Mouse (Mus musculus) sigmoid colon, adult 10 weeks (tissue): ENCODE measurements around the gene Atp13a1. TPM values are rescaled to one million over a fixed set of nuclear protein-coding genes. Genes with fewer than 3 reads are reported as not detected.

Experiments used
- polyA plus RNA-seq: library from polyadenylated mRNA; stranded (reverse); fragments of 350-450 nt; fragmentation: Illumina TruSeq; extraction: RNeasy Lipid Tissue Mini Kit (QIAGEN cat#74804); gene quantifications from one replicate; pipeline ENCODE4 v1.2.3, GENCODE M21; 2014; ENCODE audit warnings: low read depth, low replicate concordance

Gene Atp13a1
- 1.5 TPM for polyA plus RNA-seq

DNA sequence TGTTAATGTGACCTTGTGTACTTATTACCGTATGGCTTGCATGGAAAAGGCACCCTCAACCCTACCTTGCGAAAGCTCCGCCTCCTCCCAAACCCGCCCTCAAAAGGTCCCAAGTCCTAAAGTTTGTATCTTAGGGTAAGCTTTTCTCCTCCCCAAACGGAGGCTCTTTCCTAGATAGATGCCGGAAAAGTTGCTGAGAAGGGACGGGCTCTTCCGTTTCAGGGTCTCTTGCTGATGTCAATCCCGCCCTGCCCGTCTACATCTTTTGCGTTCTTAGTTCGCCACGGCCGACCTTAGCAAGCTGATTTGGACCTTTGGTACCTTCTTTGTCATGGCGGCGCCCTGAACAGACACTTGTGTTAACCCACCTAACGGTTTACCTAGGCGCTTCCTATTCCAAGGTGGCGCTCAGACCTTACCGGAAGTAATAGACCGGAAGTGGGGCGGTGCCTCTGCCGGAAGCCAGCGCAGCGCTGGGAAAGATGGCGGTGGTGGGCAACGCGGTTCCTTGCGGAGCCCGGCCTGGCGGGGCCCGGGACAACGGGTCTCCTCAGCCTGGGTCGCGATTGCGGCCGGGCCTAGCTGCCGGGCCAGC lies at the start of gene Atp13a1, which contains the start of gene Zfp866:
Atp13a1 (plus strand) TSS at position 391 of the 595 bp plus-strand sequence.
Zfp866 (minus strand) TSS at position 406 of the 595 bp plus-strand sequence.

DNA sequence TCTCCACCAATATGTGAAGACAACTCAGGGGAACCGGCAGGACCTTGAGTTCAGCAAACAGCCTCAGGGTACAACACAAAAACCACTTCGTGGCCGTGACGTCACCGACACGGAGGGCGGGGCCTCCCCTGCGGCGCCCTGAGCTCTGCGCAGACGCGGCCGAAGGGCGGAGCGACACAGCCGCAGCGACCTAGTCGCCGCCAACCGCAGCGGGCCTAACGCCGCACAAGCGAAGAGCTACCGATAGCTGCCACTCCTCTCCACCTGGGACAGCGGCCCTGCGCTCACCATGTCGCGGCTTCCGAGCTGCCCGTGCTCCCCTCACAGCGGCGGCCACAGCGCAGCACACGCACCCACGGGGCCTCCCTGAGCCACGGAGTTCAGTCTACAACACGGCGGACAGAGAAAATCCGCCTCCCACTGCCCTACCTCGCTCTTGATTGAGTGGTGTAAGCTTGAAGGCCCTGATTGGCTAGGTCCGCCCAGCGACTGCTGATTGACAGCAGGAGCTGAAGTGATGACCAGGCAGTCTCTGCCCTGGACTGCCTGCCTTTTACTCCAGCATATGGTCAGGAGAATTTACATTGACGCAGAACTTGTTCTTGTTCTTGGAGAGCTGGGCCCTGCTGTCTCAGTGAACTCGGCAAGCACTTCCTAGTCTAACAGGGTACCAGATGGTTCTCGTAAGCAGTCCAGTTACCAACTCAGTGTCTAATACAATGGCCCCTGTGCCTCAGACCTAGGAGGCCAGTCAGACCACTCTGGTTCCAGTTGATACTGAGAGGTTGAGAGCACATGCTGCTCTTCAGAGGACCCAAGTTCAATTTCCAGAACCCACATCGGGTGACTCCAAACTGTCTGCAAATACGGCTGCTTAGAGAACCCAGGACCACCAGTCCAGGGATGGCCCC lies 41.2 kb upstream of the Atp13a1 start, which contains the start of gene Zfp963:
Zfp963 (minus strand) TSS at position 427 of the 911 bp plus-strand sequence.

DNA sequence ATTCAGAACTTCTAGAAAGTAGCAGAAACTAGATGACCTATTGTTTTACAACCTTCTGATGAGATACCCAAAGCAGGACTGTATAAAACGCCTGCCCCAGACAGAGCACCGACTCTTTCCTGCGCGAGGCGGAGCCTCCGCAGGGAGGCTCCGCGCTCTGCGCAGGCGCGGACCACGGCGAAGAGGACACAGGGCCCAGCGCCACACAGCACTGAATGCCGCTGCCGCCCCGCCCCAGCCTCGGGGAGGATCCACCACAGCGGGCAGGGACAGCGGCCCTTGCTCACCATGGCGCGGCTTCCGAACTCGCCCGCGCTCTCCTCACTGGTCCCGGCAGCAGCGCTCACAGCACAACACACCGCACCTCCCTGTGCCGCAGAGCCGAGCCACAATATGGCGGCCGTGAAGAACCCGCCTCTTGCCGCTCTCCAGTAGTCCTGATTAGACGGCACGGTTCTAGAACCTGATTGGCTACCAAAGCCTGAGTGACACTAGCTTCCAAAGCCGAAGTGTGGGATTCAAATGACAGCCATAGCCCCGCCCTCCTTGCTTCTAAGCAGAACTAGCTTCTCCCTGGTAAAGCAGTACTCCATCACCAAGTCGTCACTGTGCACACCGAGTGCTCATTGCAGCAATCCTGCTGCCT lies 16.3 kb upstream of the Atp13a1 start, which contains the start of gene Gm20422:
Gm20422 (minus strand) TSS at position 384 of the 646 bp plus-strand sequence.

DNA sequence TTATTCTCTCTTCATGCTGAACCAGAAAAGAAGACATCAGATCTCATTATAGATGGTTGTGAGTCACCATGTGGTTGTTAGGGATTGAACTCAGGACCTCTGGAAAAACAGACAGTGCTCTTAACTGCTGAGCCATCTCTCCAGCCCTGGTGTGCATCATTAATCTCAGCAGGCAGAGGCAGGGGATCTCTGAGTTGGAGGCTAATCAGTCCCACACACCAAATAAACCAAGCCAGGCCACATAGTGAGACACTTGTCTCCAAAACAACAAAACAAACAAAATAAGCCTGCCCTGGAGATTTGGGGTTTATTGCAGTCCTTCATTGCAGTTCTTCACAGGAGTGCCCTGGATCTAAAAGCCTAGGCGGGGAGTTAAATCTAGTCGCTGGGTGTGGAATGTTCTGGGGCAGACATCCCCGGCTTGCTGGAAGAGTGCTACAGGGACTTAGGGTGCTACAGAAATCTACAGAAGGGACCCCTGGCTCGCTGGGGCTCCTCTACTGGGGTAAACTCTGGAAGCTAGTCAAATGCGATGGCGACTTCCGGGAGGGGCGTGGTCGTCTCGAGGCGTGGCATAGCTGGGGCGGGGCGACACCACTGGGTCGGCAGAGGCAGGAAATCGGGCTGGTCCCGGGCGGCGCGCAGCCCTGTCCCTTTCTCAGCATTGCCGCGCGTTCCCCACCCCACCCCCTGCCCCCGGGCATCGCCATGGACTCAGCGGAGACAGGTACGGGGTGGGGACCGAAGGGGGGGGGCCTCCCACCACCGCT lies 17.3 kb downstream of the Atp13a1 start, which contains the start of gene Gmip:
Gmip (plus strand) TSS at position 586 of the 770 bp plus-strand sequence.

DNA sequence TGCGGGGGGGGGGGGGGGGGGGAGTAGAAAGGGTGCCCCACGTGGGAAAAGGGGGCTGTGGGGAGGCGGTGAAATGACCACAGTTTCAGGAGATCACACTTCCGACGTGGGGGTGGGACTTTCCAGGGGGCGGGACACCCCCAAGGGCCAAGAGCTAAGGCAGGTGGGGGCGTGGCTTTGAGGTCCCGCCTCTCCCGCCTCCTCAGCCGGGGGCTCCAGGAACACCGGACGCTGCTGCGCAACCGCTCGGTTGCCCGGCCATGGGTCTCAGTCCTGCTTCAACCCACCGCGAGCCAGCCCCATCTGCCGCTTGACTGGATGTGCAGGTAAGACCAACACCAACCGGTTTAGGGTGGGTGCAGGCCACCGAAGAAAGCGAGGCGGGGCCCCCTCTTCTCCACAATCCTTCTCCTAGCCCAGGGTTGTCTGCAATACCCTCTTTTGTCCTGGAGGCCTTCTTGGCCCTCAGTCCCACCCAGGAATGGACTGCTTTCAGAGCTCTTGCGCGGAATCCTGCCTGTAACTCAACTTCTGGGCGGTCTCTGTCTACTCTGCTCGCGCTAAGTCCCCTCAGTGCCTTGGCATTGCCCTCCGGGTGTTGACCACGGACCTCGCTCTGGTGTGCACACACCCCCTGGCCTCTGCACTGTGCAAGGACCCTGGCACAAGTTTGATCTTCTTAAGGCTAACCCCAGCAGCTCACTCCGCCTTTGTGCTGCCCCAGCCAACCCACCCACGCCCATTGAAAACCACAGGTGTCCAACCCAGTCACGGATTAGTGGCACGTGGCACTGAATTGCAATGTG lies 31.6 kb downstream of the Atp13a1 start, which contains the start of gene Lpar2:
Lpar2 (plus strand) TSS at position 44 of the 806 bp plus-strand sequence.

GRCm38 (mm10) chr8:69832298-69832853 lies 41.4 kb downstream of the Atp13a1 start, which contains the start of gene Pbx4:
TSS of gene Pbx4 (plus strand) at chr8:69832491.

Other genes starting within 250 kb of the Atp13a1 start
- 63.3 TPM for gene Zfp868, start 165.6 kb upstream of the Atp13a1 start, polyA plus RNA-seq
- 7.0 TPM for gene Zfp964, start 136.7 kb upstream of the Atp13a1 start, polyA plus RNA-seq
- 62.8 TPM for gene Zfp869, start 80.4 kb upstream of the Atp13a1 start, polyA plus RNA-seq
- 17.5 TPM for gene Zfp963, start 41.2 kb upstream of the Atp13a1 start, polyA plus RNA-seq
- gene Gm20422, start 16.3 kb upstream of the Atp13a1 start, polyA plus RNA-seq: 0.85 TPM
- gene Zfp866, start within 50 bp of the Atp13a1 start, polyA plus RNA-seq: 43.9 TPM
- gene Gmip, start 17.5 kb downstream of the Atp13a1 start, polyA plus RNA-seq: 9.4 TPM
- 0.69 TPM for gene Lpar2, start 31.3 kb downstream of the Atp13a1 start, polyA plus RNA-seq
- gene Pbx4, start 41.3 kb downstream of the Atp13a1 start, polyA plus RNA-seq: 0.73 TPM
- not detected for gene Cilp2, start 96.5 kb downstream of the Atp13a1 start, polyA plus RNA-seq
- gene Tssk6, start 111.0 kb downstream of the Atp13a1 start, polyA plus RNA-seq: not detected
- not detected for gene Ndufa13, start 111.4 kb downstream of the Atp13a1 start, polyA plus RNA-seq
- gene Yjefn3, start 111.5 kb downstream of the Atp13a1 start, polyA plus RNA-seq: not detected
- gene Gatad2a, start 205.2 kb downstream of the Atp13a1 start, polyA plus RNA-seq: 6.0 TPM